Mouse (Mus musculus): ENCODE measurements around the gene Mapk1. TPM values are rescaled to one million over a fixed set of nuclear protein-coding genes. Genes with fewer than 3 reads are reported as not detected.

The Mapk1 gene
- polyA plus RNA-seq, 1 experiment, result 179 TPM

DNA sequence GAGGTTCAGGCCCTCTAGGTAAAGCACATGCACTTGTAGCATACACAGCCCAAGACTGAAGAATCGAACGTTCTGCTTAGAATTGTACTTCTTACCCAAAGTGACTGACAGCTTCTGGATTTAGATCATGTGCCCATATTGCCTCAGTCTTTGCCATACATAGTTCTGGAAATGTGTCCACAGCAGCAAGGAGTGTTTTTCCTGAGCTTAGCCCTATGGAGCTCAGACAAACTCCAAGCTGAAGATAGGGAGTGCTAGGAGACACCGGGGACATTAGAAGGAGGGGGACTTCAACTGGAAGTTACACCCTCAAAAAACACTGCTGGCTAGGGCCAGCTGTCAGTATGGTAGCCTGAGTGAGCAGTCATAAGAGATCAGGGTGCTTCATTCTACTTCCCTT lies 57.5 kb downstream of the Mapk1 start:
- H3K4me3 ChIP-seq (ENCODE audit: insufficient read depth, low read depth, low read length), result no peak overlapping the region
- H3K27ac ChIP-seq (ENCODE audit: insufficient read depth, low read depth, low read length), result no peak overlapping the region
- WGBS, result 91% methylated on average over 3 of the region's 3 CpGs
- TF ChIP-seq CTCF (IDR thresholded peaks at IDR 0.05; ENCODE audit: insufficient read depth, low read depth, low read length) (no peak), POLR2A (IDR thresholded peaks at IDR 0.05; ENCODE audit: insufficient read depth, low read depth, low read length) (no peak)
- no peaks in the 10 kb centered on the region for H3K4me1 ChIP-seq (ENCODE audit: control insufficient read depth, insufficient read depth, low read length)

GRCm38 (mm10) chr16:17041417-17041816 lies 58.2 kb downstream of the Mapk1 start:
- TF ChIP-seq CTCF (IDR thresholded peaks at IDR 0.05; ENCODE audit: insufficient read depth, low read depth, low read length) (no peak), POLR2A (IDR thresholded peaks at IDR 0.05; ENCODE audit: insufficient read depth, low read depth, low read length) (no peak)
- Histone ChIP-seq H3K4me1 (ENCODE audit: control insufficient read depth, insufficient read depth, low read length) (no peaks in the 10 kb centered on the region), H3K27ac (ENCODE audit: insufficient read depth, low read depth, low read length) (no peak overlapping the region), H3K4me3 (ENCODE audit: insufficient read depth, low read depth, low read length) (no peak overlapping the region)
- 90% methylated on average over 1 of the region's 1 CpGs for WGBS

- TF ChIP-seq CTCF (IDR thresholded peaks at IDR 0.05; ENCODE audit: insufficient read depth, low read depth, low read length) (no peak), POLR2A (IDR thresholded peaks at IDR 0.05; ENCODE audit: insufficient read depth, low read depth, low read length) (no peak)
- WGBS, result 60% methylated on average over 3 of the region's 3 CpGs
- peak overlapping the region; percentile 8 for H3K27ac ChIP-seq (ENCODE audit: insufficient read depth, low read depth, low read length)
- 0 out of 2 replicates have a peak, but pooled peaks cover 2% of the 10 kb centered on the region for H3K4me1 ChIP-seq (ENCODE audit: control insufficient read depth, insufficient read depth, low read length)
- no peak overlapping the region for H3K4me3 ChIP-seq (ENCODE audit: insufficient read depth, low read depth, low read length)
Measured at GRCm38 (mm10) chr16:17044320-17044719, 61.1 kb downstream of the Mapk1 start.

DNA sequence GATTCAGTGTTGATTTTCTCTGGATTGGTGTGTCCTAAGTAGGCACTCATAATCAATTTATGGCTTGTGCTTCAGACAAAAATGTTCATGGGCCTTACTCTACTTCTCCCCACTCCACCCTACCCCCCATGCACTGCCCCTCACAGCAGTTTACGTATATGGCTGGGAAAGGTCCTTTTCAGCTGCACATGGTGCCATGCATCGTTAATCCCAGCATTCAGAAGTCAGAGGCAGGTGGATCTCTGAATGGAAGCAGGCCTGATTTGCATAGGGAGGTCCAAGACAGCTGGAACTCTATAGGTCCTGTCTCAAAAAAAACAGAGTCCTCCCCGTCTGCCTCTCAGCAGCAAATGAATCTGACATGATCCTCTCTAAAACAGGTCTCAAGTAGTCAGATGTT lies 62.1 kb downstream of the Mapk1 start:
- no peak overlapping the region for H3K27ac ChIP-seq (ENCODE audit: insufficient read depth, low read depth, low read length)
- WGBS, result 33% methylated on average over 3 of the region's 3 CpGs
- TF ChIP-seq POLR2A (IDR thresholded peaks at IDR 0.05; ENCODE audit: insufficient read depth, low read depth, low read length) (no peak), CTCF (IDR thresholded peaks at IDR 0.05; ENCODE audit: insufficient read depth, low read depth, low read length) (no peak)

DNA sequence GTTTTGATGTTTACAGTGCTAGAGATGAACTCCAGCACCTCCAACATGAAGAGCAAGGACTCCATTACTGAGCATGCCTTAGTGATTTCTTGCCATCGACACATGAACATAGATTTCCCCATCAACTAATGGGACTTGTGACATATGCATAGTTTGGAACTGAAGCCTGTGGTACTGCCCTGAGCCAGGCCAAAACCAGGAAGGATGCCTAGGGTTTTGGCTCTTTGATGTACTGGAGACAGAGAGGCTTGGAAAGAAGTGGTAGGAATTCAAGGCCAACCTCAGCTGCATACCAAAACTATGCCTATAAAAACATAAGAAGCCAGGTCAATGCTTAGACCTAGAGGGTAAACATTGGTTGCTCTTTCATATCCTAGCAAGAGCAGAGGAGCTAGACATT lies 66.7 kb downstream of the Mapk1 start:
- Histone ChIP-seq H3K27ac (ENCODE audit: insufficient read depth, low read depth, low read length) (no peak overlapping the region), H3K4me3 (ENCODE audit: insufficient read depth, low read depth, low read length) (no peak overlapping the region), H3K4me1 (ENCODE audit: control insufficient read depth, insufficient read depth, low read length) (peaks cover 8% of the 10 kb centered on the region)
- WGBS, result 100% methylated on average over 1 of the region's 1 CpGs
- TF ChIP-seq CTCF (IDR thresholded peaks at IDR 0.05; ENCODE audit: insufficient read depth, low read depth, low read length) (no peak), POLR2A (IDR thresholded peaks at IDR 0.05; ENCODE audit: insufficient read depth, low read depth, low read length) (no peak)

More for the DNA sequence above, 62.1 kb downstream of the Mapk1 start:
- Histone ChIP-seq H3K4me1 (ENCODE audit: control insufficient read depth, insufficient read depth, low read length) (0 out of 2 replicates have a peak, but pooled peaks cover 2% of the 10 kb centered on the region), H3K4me3 (ENCODE audit: insufficient read depth, low read depth, low read length) (no peak overlapping the region)

DNA sequence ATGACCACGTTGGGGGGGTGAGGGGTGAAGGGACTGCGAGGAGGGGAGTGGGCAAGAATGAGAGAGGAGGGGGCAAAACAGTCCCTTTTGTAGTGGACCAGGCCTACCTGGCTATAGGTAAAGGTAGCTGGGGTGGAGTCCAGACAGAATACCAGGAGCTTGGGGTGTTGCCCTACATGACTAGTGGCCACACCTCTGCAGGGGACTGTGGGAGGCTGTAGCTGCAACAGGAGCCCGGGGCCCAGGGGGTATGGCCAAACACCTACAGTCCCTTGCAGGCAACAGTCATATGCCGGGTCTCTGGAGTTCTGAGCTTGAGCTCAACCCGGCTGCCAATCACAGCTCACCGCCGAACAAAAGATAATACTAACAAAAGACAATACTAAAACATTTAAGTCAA lies 68.9 kb downstream of the Mapk1 start:
- Histone ChIP-seq H3K27ac (ENCODE audit: insufficient read depth, low read depth, low read length) (no peak overlapping the region), H3K4me1 (ENCODE audit: control insufficient read depth, insufficient read depth, low read length) (peaks cover 6% of the 10 kb centered on the region), H3K4me3 (ENCODE audit: insufficient read depth, low read depth, low read length) (no peak overlapping the region)
- 73% methylated on average over 7 of the region's 7 CpGs for WGBS
- TF ChIP-seq CTCF (IDR thresholded peaks at IDR 0.05; ENCODE audit: insufficient read depth, low read depth, low read length) (no peak), POLR2A (IDR thresholded peaks at IDR 0.05; ENCODE audit: insufficient read depth, low read depth, low read length) (no peak)

DNA sequence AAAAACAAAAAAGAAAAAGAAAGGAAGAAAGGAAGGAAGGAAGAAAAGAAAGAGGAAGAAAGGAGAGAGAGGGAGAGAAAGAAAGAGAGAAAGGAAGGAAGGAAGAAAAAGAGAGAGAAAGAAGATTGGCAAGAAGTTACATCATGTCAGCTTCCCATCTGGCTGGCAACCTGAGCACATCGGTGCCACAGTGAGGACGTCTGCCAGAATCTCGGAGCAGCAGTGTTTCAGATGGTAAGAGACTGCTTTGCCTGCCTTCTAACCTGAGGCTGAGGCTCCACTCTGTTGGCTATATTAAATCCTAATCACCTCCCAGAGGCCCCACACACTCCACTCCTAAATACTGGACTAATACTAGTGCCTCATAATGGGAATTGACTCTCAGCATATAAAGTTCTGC lies 70.7 kb downstream of the Mapk1 start:
- no peak overlapping the region for H3K4me3 ChIP-seq (ENCODE audit: insufficient read depth, low read depth, low read length)
- 38% methylated on average over 3 of the region's 3 CpGs for WGBS
- H3K4me1 ChIP-seq (ENCODE audit: control insufficient read depth, insufficient read depth, low read length), result peaks cover 6% of the 10 kb centered on the region
- TF ChIP-seq POLR2A (IDR thresholded peaks at IDR 0.05; ENCODE audit: insufficient read depth, low read depth, low read length) (no peak), CTCF (IDR thresholded peaks at IDR 0.05; ENCODE audit: insufficient read depth, low read depth, low read length) (no peak)
- H3K27ac ChIP-seq (ENCODE audit: insufficient read depth, low read depth, low read length), result no peak overlapping the region

DNA sequence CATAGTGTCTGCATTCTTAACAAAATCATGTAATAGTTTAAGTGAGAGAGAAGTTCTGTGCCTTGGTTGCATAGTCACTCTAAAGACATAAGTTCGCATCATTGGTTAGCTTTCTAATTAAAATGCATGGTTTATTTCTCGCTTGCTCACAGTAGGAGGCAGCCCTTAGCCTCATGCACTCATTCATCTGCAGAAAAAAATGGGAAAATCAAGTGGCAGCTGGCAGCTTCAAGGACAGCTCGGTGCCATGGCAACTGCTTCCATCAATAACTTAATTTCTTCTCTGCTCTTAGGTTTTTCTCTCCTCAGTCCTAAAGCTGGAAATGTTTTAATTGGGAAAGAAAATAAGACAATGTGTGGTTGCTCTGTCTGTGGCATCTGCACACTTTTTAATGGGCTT lies 72.4 kb downstream of the Mapk1 start:
- WGBS, result 25% methylated on average over 3 of the region's 3 CpGs
- H3K27ac ChIP-seq (ENCODE audit: insufficient read depth, low read depth, low read length), result no peak overlapping the region

GRCm38 (mm10) chr16:17062338-17062737 lies 79.2 kb downstream of the Mapk1 start:
- H3K4me3 ChIP-seq (ENCODE audit: insufficient read depth, low read depth, low read length), result no peak overlapping the region
- TF ChIP-seq POLR2A (IDR thresholded peaks at IDR 0.05; ENCODE audit: insufficient read depth, low read depth, low read length) (no peak), CTCF (IDR thresholded peaks at IDR 0.05; ENCODE audit: insufficient read depth, low read depth, low read length) (no peak)
- 69% methylated on average over 1 of the region's 1 CpGs for WGBS

More for the DNA sequence above, 72.4 kb downstream of the Mapk1 start:
- Histone ChIP-seq H3K4me3 (ENCODE audit: insufficient read depth, low read depth, low read length) (no peak overlapping the region), H3K4me1 (ENCODE audit: control insufficient read depth, insufficient read depth, low read length) (peaks cover 6% of the 10 kb centered on the region)
- TF ChIP-seq POLR2A (IDR thresholded peaks at IDR 0.05; ENCODE audit: insufficient read depth, low read depth, low read length) (no peak), CTCF (IDR thresholded peaks at IDR 0.05; ENCODE audit: insufficient read depth, low read depth, low read length) (no peak)

GRCm38 (mm10) chr16:17067552-17067951 lies 84.4 kb downstream of the Mapk1 start:
- TF ChIP-seq CTCF (IDR thresholded peaks at IDR 0.05; ENCODE audit: insufficient read depth, low read depth, low read length), result no peak
- no peak for TF ChIP-seq POLR2A (IDR thresholded peaks at IDR 0.05; ENCODE audit: insufficient read depth, low read depth, low read length)
- Histone ChIP-seq H3K4me3 (ENCODE audit: insufficient read depth, low read depth, low read length) (no peak overlapping the region), H3K27ac (ENCODE audit: insufficient read depth, low read depth, low read length) (no peak overlapping the region), H3K4me1 (ENCODE audit: control insufficient read depth, insufficient read depth, low read length) (peaks cover 3% of the 10 kb centered on the region; the same call in 1 of the 2 replicates)
- 97% methylated on average over 2 of the region's 2 CpGs for WGBS

More at GRCm38 (mm10) chr16:17062338-17062737, 79.2 kb downstream of the Mapk1 start:
- Histone ChIP-seq H3K27ac (ENCODE audit: insufficient read depth, low read depth, low read length) (no peak overlapping the region), H3K4me1 (ENCODE audit: control insufficient read depth, insufficient read depth, low read length) (no peaks in the 10 kb centered on the region)

All from olfactory bulb, adult 2 months (tissue).